Mouse (Mus musculus) brain, embryonic 14.5 days (tissue): ENCODE data around the gene Theg.

Experiments used
- CTCF ChIP-seq: fragments of 200-500 bp; IDR thresholded peaks from 2 replicates; pipeline ENCODE4 v1.5.1; 2012; ENCODE audit warnings: inconsistent platforms, mild to moderate bottlenecking, moderate library complexity, borderline replicate concordance; ENCODE audit not compliant: insufficient read depth, insufficient read length; ENCODE audit errors: extremely low read depth
- POLR2A ChIP-seq: fragments of 200-500 bp; IDR thresholded peaks from 2 replicates; pipeline ENCODE4 v1.6.1; 2012; ENCODE audit warnings: mild to moderate bottlenecking, inconsistent platforms, borderline replicate concordance; ENCODE audit not compliant: poor library complexity, insufficient read depth, insufficient read length, severe bottlenecking; ENCODE audit errors: extremely low read depth

DNA sequence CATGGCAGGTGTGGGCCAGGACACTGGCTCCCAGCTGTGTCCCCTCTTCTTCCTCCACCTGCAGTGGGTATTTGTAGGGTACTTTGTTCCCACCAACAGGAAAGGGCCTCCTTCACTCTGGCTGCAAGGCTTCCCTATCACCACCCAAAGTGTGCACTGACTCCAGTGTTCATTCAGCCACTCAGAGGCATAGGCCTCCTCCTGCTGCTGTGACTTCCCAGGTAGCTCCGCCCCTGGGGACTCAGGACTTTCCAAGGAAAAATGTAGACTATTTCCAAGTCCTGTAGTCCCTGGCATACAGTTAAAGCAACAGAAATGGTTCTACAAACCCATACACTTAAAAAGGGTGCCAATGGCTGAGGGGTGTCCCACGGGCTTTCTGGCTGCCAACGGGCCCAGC is 54.5 kb downstream of the Theg start:
- TF ChIP-seq POLR2A, result no peak
- no peak for TF ChIP-seq CTCF
